In the genomic region with DNA sequence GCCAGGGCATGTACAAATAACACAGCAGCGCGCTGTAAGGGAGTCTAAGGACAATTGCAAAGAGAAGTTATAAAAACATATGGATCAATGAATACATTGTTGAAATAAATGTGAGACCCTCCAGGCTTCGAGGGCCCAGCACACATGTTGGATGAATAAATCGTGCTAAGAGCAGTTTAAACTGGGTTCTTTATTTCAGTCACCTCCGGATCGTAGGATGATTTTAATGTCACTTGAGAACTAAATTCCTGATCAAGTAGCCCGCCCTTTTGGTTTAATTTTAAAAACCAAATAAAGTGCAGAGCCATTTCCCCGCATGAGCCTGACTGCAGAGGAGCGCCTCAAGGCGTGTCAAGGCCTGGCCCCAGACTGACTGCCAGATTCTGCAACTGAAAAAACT, we compare ENCODE assay signal across 12 mouse cellular contexts.
"Had no signal": no experiment of that assay in that cellular context is flagged by ENCODE, and none has a peak within 500 bp of the region (broad histone marks: within the 10 kb centered on the region; RNA-seq: fewer than 3 reads in every experiment).

No protein-coding gene starts in this region.

- ATAC-seq: lung, postnatal 0 days; midbrain, embryonic 13.5 days had no signal

- H3K36me3 ChIP-seq: liver, embryonic 15.5 days; midbrain, embryonic 13.5 days had no signal

- DNase-seq: kidney, postnatal 36 days; layer of hippocampus, adult 9-11 months; layer of hippocampus, postnatal 36 days; lung, adult 2 months; lung, postnatal 36 days; right cerebral cortex, postnatal 25 days; thymus, postnatal 14 days had no signal

- H3K27me3 ChIP-seq: liver, embryonic 15.5 days; midbrain, embryonic 13.5 days had no signal

- H3K9ac ChIP-seq: liver, embryonic 15.5 days; midbrain, embryonic 13.5 days had no signal

- H3K4me1 ChIP-seq: liver, embryonic 15.5 days; midbrain, embryonic 13.5 days had no signal

- H3K9me3 ChIP-seq: liver, embryonic 15.5 days; midbrain, embryonic 13.5 days had no signal

- H3K27ac ChIP-seq: kidney, postnatal 0 days; liver, embryonic 15.5 days; midbrain, embryonic 13.5 days had no signal

- H3K4me3 ChIP-seq: liver, embryonic 15.5 days; midbrain, embryonic 13.5 days had no signal

- H3K4me2 ChIP-seq: liver, embryonic 11.5 days; liver, embryonic 15.5 days; midbrain, embryonic 13.5 days had no signal
